Mouse (Mus musculus): ENCODE results near the gene Robo2. TPM values are rescaled to one million over a fixed set of nuclear protein-coding genes. Genes with fewer than 3 reads are reported as not detected.

Robo2 gene
- polyA plus RNA-seq, 1 experiment from 2014 or later: 3.6 TPM

DNA sequence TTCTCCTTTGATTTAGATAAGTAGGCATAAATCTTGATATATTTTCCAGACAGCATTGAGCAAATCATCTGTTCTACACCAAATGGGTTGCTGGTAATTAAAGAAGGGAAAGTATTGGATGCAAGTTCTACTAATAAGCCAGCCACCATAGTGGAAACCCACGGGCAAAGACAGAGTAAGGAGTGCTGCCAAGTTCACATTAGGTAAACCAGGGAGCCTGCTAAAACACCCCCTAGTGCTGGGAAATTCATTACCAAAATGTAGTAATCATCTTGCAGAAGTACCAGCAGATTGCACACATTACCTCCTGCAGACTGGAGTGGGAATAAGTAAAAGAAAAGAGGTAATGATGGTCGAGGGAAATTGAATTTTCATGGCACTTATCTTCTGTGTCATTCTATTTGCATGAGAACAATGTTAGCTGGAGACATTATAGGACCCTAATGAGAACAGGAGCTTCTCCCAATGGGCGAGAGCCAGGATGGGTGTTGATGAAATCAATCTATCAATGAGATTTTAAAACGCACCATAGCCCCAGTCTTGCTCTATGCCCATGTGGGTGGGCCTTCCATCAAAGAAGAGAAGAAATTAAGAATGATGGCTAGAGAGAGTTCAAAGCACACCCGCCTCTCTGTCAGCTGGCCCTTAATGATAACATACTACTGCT lies 104.6 kb downstream of the Robo2 start:
- Histone ChIP-seq H3K4me1 (ENCODE audit: control insufficient read depth, low read depth, low read length) (no peaks in the 10 kb centered on the region), H3K4me3 (ENCODE audit: low read depth, low read length) (no peak overlapping the region), H3K9me3 (replicated peaks; ENCODE audit: control insufficient read depth, low read length) (no peaks in the 10 kb centered on the region), H3K27ac (ENCODE audit: low read length) (no peak overlapping the region), H3K27me3 (ENCODE audit: control insufficient read depth, insufficient read depth, low read depth, low read length) (no peaks in the 10 kb centered on the region), H3K9ac (ENCODE audit: low read depth, low read length) (no peak overlapping the region), H3K36me3 (ENCODE audit: control insufficient read depth, insufficient read depth) (no peaks in the 10 kb centered on the region), H3K4me2 (ENCODE audit: low read depth, low read length) (no peak overlapping the region)
- no peak for ATAC-seq (ENCODE audit: low read depth)
- WGBS (ENCODE audit: insufficient replicate concordance): 50% methylated on average over 5 of the region's 5 CpGs

DNA sequence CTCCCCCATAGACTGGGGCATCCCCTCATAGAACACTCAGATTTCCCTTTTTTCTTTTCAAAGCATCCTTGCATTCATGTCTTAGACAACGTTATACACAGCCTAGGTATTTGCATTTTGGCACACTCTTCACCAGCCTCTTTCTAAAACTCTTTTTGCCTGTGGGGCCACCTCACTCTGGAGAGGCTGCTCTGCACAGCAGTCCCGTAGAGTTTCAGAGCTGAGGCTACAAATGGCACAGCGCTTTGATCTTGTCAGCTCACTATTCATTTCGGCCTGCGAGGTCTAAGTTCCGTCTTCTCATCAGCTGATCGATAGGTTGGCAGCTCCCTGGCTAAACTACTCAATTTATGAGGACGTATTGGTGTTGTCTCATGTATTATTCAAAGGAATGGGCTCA lies 123.7 kb downstream of the Robo2 start:
- no peaks in the 10 kb centered on the region for H3K4me1 ChIP-seq (ENCODE audit: control insufficient read depth, low read depth, low read length)
- H3K9ac ChIP-seq (ENCODE audit: low read depth, low read length): no peak overlapping the region
- H3K27ac ChIP-seq (ENCODE audit: low read length): no peak overlapping the region
- no peaks in the 10 kb centered on the region for H3K36me3 ChIP-seq (ENCODE audit: control insufficient read depth, insufficient read depth)
- no peak for ATAC-seq (ENCODE audit: low read depth)
- H3K27me3 ChIP-seq (ENCODE audit: control insufficient read depth, insufficient read depth, low read depth, low read length): no peaks in the 10 kb centered on the region
- H3K9me3 ChIP-seq (replicated peaks; ENCODE audit: control insufficient read depth, low read length): no peaks in the 10 kb centered on the region
- 72% methylated on average over 8 of the region's 8 CpGs for WGBS (ENCODE audit: insufficient replicate concordance)
- no peak overlapping the region for H3K4me2 ChIP-seq (ENCODE audit: low read depth, low read length)
- H3K4me3 ChIP-seq (ENCODE audit: low read depth, low read length): no peak overlapping the region

DNA sequence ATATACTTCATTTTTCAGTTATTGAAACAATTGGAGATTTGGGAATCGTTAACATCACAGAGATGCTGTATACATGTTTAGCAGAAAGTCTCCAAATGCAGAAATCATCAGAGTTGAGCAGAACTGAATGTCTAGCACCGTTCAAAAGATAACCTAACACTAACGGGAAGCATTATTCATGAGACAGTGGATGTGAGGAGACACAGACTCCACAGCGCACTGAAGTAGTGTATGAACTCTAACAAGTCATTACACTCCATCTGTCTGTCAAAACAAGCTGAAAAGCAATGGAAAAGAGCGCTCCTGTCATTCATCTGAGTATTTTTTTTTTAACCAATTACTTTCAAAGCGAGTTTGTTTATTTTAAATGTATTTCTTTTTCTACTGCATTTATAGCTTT lies 129.1 kb downstream of the Robo2 start:
- no peak overlapping the region for H3K4me3 ChIP-seq (ENCODE audit: low read depth, low read length)
- no peak overlapping the region for H3K27ac ChIP-seq (ENCODE audit: low read length)
- 51% methylated on average over 6 of the region's 6 CpGs for WGBS (ENCODE audit: insufficient replicate concordance)
- H3K4me1 ChIP-seq (ENCODE audit: control insufficient read depth, low read depth, low read length): no peaks in the 10 kb centered on the region
- H3K9ac ChIP-seq (ENCODE audit: low read depth, low read length): no peak overlapping the region
- no peaks in the 10 kb centered on the region for H3K9me3 ChIP-seq (replicated peaks; ENCODE audit: control insufficient read depth, low read length)
- H3K27me3 ChIP-seq (ENCODE audit: control insufficient read depth, insufficient read depth, low read depth, low read length): no peaks in the 10 kb centered on the region
- no peak for ATAC-seq (ENCODE audit: low read depth)
- no peak overlapping the region for H3K4me2 ChIP-seq (ENCODE audit: low read depth, low read length)
- H3K36me3 ChIP-seq (ENCODE audit: control insufficient read depth, insufficient read depth): no peaks in the 10 kb centered on the region

DNA sequence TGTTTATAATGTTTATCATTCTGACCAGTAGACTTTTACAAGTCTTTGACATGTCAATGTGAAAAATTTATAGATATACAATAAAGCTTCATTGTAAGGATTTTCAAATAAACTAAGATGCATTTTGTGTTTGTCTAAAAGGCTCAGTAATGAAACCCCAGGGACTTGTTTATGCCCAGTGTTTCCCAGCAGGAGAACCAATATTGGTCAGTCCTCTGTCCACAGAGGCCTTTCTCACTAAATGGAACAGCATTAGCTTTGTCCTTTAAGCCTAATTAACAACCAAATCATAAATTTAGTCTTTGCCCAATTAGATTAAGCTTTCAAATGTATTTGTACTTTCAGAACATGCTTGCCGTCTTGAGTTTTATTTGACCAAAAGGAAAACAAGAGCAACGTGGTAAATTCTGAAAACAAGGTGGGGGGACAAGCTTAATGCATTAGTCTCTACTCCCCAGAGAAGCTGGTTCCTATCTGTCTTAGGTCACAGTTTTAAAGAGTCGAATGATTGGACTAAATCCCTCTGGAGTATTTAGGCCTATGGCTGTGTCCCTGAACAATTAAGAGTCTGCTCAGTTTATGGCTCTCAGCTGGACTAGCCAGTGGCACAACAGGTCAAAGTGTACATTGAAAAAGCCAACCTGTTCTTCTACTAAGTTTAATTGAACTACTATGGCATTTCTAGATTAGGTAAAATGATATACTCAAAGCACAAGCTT lies 134.6 kb downstream of the Robo2 start:
- ATAC-seq (ENCODE audit: low read depth): no peak
- no peak overlapping the region for H3K4me2 ChIP-seq (ENCODE audit: low read depth, low read length)
- no peak overlapping the region for H3K27ac ChIP-seq (ENCODE audit: low read length)
- H3K9me3 ChIP-seq (replicated peaks; ENCODE audit: control insufficient read depth, low read length): no peaks in the 10 kb centered on the region
- H3K4me1 ChIP-seq (ENCODE audit: control insufficient read depth, low read depth, low read length): no peaks in the 10 kb centered on the region
- no peaks in the 10 kb centered on the region for H3K27me3 ChIP-seq (ENCODE audit: control insufficient read depth, insufficient read depth, low read depth, low read length)
- H3K36me3 ChIP-seq (ENCODE audit: control insufficient read depth, insufficient read depth): no peaks in the 10 kb centered on the region
- 47% methylated on average over 3 of the region's 3 CpGs for WGBS (ENCODE audit: insufficient replicate concordance)
- no peak overlapping the region for H3K9ac ChIP-seq (ENCODE audit: low read depth, low read length)
- H3K4me3 ChIP-seq (ENCODE audit: low read depth, low read length): no peak overlapping the region

DNA sequence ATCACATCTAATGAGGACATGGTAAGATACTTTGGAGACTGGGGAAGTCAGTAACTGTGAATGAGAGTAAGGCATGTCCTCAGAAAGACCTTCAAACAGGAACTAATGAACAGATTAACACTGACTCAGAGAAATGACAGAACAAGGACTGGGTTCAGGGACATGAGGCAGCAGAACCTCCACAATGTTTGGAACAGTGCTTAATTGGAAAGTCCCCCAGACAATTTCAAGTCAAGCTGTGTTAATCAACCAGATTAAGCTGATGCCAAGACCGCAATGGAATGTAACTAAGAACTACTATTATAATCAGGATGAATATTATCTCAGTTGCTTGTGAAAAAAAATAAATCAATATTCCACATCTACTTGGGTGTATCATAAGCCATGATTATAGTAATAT lies 137.0 kb downstream of the Robo2 start:
- Histone ChIP-seq H3K9me3 (replicated peaks; ENCODE audit: control insufficient read depth, low read length) (no peaks in the 10 kb centered on the region), H3K27me3 (ENCODE audit: control insufficient read depth, insufficient read depth, low read depth, low read length) (no peaks in the 10 kb centered on the region), H3K4me2 (ENCODE audit: low read depth, low read length) (no peak overlapping the region), H3K4me3 (ENCODE audit: low read depth, low read length) (no peak overlapping the region), H3K9ac (ENCODE audit: low read depth, low read length) (no peak overlapping the region), H3K36me3 (ENCODE audit: control insufficient read depth, insufficient read depth) (no peaks in the 10 kb centered on the region), H3K27ac (ENCODE audit: low read length) (no peak overlapping the region), H3K4me1 (ENCODE audit: control insufficient read depth, low read depth, low read length) (no peaks in the 10 kb centered on the region)
- no peak for ATAC-seq (ENCODE audit: low read depth)
- 69% methylated on average over 1 of the region's 1 CpGs for WGBS (ENCODE audit: insufficient replicate concordance)

DNA sequence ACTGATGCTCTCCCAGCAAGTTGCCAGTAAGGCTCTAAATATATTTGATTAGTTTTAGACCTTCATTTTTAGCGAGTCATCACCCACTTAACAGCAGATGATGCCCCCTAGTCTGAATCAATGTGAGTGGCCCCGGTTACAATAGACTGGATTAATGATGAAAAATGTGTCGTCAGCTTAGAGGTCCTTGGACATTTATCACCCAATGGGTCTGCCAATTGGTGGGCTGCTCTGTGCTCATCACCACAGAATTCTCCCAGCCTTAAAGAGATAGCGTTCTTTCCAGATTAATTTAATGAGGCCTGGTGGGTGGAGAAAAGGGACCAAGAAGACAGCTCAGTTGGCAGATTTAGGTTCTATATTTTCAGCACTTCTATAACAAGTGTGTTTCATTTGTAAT lies 138.6 kb downstream of the Robo2 start:
- Histone ChIP-seq H3K9ac (ENCODE audit: low read depth, low read length) (no peak overlapping the region), H3K27ac (ENCODE audit: low read length) (no peak overlapping the region), H3K4me1 (ENCODE audit: control insufficient read depth, low read depth, low read length) (no peaks in the 10 kb centered on the region), H3K4me3 (ENCODE audit: low read depth, low read length) (no peak overlapping the region), H3K27me3 (ENCODE audit: control insufficient read depth, insufficient read depth, low read depth, low read length) (no peaks in the 10 kb centered on the region), H3K36me3 (ENCODE audit: control insufficient read depth, insufficient read depth) (no peaks in the 10 kb centered on the region), H3K9me3 (replicated peaks; ENCODE audit: control insufficient read depth, low read length) (no peaks in the 10 kb centered on the region), H3K4me2 (ENCODE audit: low read depth, low read length) (no peak overlapping the region)
- ATAC-seq (ENCODE audit: low read depth): no peak
- WGBS (ENCODE audit: insufficient replicate concordance): 55% methylated on average over 4 of the region's 4 CpGs

DNA sequence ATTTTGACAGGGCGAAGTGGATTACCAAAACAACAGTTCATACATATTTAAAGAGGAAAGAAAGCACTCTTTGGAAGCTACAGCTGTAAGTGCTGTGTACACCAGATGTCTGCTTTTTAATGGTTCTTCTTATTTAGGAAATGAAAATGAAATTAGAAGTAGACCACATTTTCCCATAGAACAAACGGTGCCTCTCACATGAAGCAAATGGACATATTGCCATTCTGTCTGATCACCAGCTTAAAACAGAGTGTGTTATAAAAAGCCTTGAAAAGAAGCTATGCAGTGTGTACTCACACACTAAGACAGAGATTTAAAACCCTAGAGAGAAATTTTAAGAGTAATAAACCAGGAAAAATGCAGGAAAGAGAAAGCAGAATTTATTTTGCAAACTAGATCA lies 153.4 kb downstream of the Robo2 start:
- Histone ChIP-seq H3K27me3 (ENCODE audit: control insufficient read depth, insufficient read depth, low read depth, low read length) (no peaks in the 10 kb centered on the region), H3K4me1 (ENCODE audit: control insufficient read depth, low read depth, low read length) (no peaks in the 10 kb centered on the region), H3K9ac (ENCODE audit: low read depth, low read length) (no peak overlapping the region), H3K4me3 (ENCODE audit: low read depth, low read length) (no peak overlapping the region), H3K36me3 (ENCODE audit: control insufficient read depth, insufficient read depth) (no peaks in the 10 kb centered on the region), H3K9me3 (replicated peaks; ENCODE audit: control insufficient read depth, low read length) (no peaks in the 10 kb centered on the region), H3K27ac (ENCODE audit: low read length) (no peak overlapping the region), H3K4me2 (ENCODE audit: low read depth, low read length) (no peak overlapping the region)
- WGBS (ENCODE audit: insufficient replicate concordance): 75% methylated on average over 2 of the region's 2 CpGs
- no peak for ATAC-seq (ENCODE audit: low read depth)

DNA sequence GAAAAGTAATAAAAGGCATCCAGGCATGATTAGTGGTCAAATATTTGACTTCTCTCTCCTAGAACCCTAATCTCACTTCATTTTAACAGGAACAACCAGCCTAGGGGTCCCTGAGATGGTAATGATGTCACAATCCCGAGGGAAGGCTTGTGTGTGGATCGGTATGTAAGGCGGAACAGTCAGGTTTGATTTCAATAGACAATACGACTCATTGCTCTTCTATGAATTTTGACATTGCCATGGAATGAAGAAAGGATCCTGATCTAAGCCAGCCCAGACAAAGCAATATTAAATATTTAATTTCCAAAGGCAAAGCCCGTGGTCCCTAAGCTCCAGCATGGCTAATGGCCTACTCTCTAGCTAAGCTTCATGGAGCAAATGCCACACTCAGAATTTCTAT lies 167.2 kb downstream of the Robo2 start:
- 71% methylated on average over 5 of the region's 5 CpGs for WGBS (ENCODE audit: insufficient replicate concordance)
- no peaks in the 10 kb centered on the region for H3K9me3 ChIP-seq (replicated peaks; ENCODE audit: control insufficient read depth, low read length)
- H3K4me2 ChIP-seq (ENCODE audit: low read depth, low read length): no peak overlapping the region
- no peak overlapping the region for H3K27ac ChIP-seq (ENCODE audit: low read length)
- no peak overlapping the region for H3K9ac ChIP-seq (ENCODE audit: low read depth, low read length)
- ATAC-seq (ENCODE audit: low read depth): no peak
- no peaks in the 10 kb centered on the region for H3K4me1 ChIP-seq (ENCODE audit: control insufficient read depth, low read depth, low read length)
- no peaks in the 10 kb centered on the region for H3K27me3 ChIP-seq (ENCODE audit: control insufficient read depth, insufficient read depth, low read depth, low read length)
- no peaks in the 10 kb centered on the region for H3K36me3 ChIP-seq (ENCODE audit: control insufficient read depth, insufficient read depth)
- no peak overlapping the region for H3K4me3 ChIP-seq (ENCODE audit: low read depth, low read length)

DNA sequence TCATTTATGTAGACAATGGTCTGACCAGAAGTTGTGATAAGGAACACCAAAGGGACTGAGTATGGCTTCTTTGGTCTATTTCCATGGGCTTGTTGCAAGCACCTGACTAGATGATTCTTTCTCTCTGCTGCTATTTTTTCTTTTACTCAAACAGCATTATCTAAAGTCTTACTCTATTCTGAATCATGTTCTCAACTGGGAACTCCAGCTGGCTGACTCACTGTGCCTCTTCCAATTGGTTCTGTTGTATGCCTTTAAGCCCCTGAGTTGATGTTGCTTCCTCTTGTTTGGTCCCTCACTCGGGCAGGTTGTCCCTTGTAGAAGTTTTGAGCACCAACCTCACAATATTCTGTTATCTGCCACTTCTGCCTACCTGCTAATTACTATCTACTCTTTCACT lies 170.1 kb downstream of the Robo2 start:
- H3K27me3 ChIP-seq (ENCODE audit: control insufficient read depth, insufficient read depth, low read depth, low read length): no peaks in the 10 kb centered on the region
- ATAC-seq (ENCODE audit: low read depth): no peak
- no peaks in the 10 kb centered on the region for H3K36me3 ChIP-seq (ENCODE audit: control insufficient read depth, insufficient read depth)
- no peak overlapping the region for H3K4me2 ChIP-seq (ENCODE audit: low read depth, low read length)
- H3K4me3 ChIP-seq (ENCODE audit: low read depth, low read length): no peak overlapping the region
- H3K4me1 ChIP-seq (ENCODE audit: control insufficient read depth, low read depth, low read length): no peaks in the 10 kb centered on the region
- H3K27ac ChIP-seq (ENCODE audit: low read length): no peak overlapping the region
- H3K9ac ChIP-seq (ENCODE audit: low read depth, low read length): no peak overlapping the region
- whole genome bisulfite sequencing (ENCODE audit: insufficient replicate concordance): 35% methylated on average over 1 of the region's 1 CpGs
- no peaks in the 10 kb centered on the region for H3K9me3 ChIP-seq (replicated peaks; ENCODE audit: control insufficient read depth, low read length)

Measured in liver, embryonic 16.5 days (tissue).